Mouse (Mus musculus) midbrain, embryonic 11.5 days (tissue): ENCODE data around the gene Rgr. TPM values are rescaled to one million over a fixed set of nuclear protein-coding genes. Genes with fewer than 3 reads are reported as not detected.
A peak's percentile ranks its signal among the peaks of the same experiment; 100 is the strongest.

ENCODE experiments used
- ATAC-seq: fragments of 200-750 bp; cut with Nextera tagmentation; 2 replicates; pipeline ENCODE4 v1.8.0; 2017; ENCODE audit warnings: moderate TSS enrichment, moderate library complexity; ENCODE audit not compliant: low FRiP score
- DNase-seq: peaks from one replicate; pipeline ENCODE4 v3.0.0; 2015; ENCODE audit warnings: low spot score; ENCODE audit errors: missing footprints
- H3K27ac ChIP-seq: fragments of 300-500 bp; sonication (generic); 2 replicates; pipeline ENCODE4 v1.5.1; 2014; ENCODE audit warnings: low read depth, low read length
- H3K27me3 ChIP-seq: fragments of 300-500 bp; sonication (generic); 2 replicates; pipeline ENCODE4 v1.6.1; 2014; ENCODE audit warnings: mild to moderate bottlenecking, low read length, moderate library complexity, mixed read lengths; ENCODE audit not compliant: control insufficient read depth, insufficient read depth
- H3K36me3 ChIP-seq: fragments of 300-500 bp; sonication (generic); 2 replicates; pipeline ENCODE4 v1.6.1; 2014; ENCODE audit warnings: mild to moderate bottlenecking, low read length, moderate library complexity, mixed read lengths; ENCODE audit not compliant: control insufficient read depth, insufficient read depth
- H3K4me1 ChIP-seq: fragments of 300-500 bp; sonication (generic); 2 replicates; pipeline ENCODE4 v1.6.1; 2014; ENCODE audit warnings: low read length; ENCODE audit not compliant: control insufficient read depth, insufficient read depth
- H3K4me2 ChIP-seq: fragments of 300-500 bp; sonication (generic); 2 replicates; pipeline ENCODE4 v1.6.1; 2014; ENCODE audit warnings: mild to moderate bottlenecking, moderate library complexity
- H3K4me3 ChIP-seq: fragments of 300-500 bp; sonication (generic); 2 replicates; pipeline ENCODE4 v1.5.1; 2014; ENCODE audit warnings: low read depth, low read length
- H3K9ac ChIP-seq: fragments of 300-500 bp; sonication (generic); 2 replicates; pipeline ENCODE4 v1.6.1; 2014; ENCODE audit warnings: low read length
- H3K9me3 ChIP-seq: fragments of 300-500 bp; sonication (generic); 2 replicates; pipeline ENCODE4 v1.6.1; 2016; ENCODE audit warnings: low read length; ENCODE audit not compliant: control insufficient read depth
- WGBS: fragments of 180-500 bp; shearing (Covaris S2); extraction: QIAGEN DNeasy Blood & Tissue Kit; methylation state at CpG from one replicate; pipeline ENCODE4 v1.1.7; 2014; 5-methylcytosine and 5-hydroxymethylcytosine counted together
- polyA plus RNA-seq: library from polyadenylated mRNA; unstranded; fragments of >200 nt; fragmentation: Nextera tagmentation; extraction: Ambion mirVana; gene quantifications from 2 replicates; pipeline ENCODE4 v1.2.1, GENCODE M21; 2014

The Rgr gene
- polyA plus RNA-seq, result not detected in 2 replicates

- Histone ChIP-seq H3K4me2 (no peak within 1 kb of the TSS), H3K27ac (no peak within 1 kb of the TSS), H3K9ac (no peak within 1 kb of the TSS), H3K4me1 (no peaks in the 10 kb centered on the region), H3K36me3 (no peaks in the 10 kb centered on the region), H3K27me3 (no peaks in the 10 kb centered on the region), H3K4me3 (no peak within 1 kb of the TSS), H3K9me3 (no peaks in the 10 kb centered on the region)
- 33% methylated on average over 1 of the region's 1 CpGs for WGBS
- ATAC-seq, result 0 out of 2 replicates have a peak, but pooled peaks have one; percentile 38
- DNase-seq, result no peak
Observed at GRCm38 (mm10) chr14:37048914-37049410, at the start of gene Rgr. Gene Rgr (minus strand): TSS chr14:37048964.

- ATAC-seq (peak; percentile 86), DNase-seq (peak; percentile 90)
- Histone ChIP-seq H3K4me2 (peak within 1 kb of the TSS; percentile 53), H3K9ac (peak within 1 kb of the TSS; percentile 24; the same call in 1 of the 2 replicates), H3K4me3 (peak within 1 kb of the TSS; percentile 21), H3K9me3 (no peaks in the 10 kb centered on the region), H3K27me3 (peaks cover 5% of the 10 kb centered on the region), H3K4me1 (no peaks in the 10 kb centered on the region; the same call in 1 of the 2 replicates), H3K36me3 (no peaks in the 10 kb centered on the region), H3K27ac (no peak within 1 kb of the TSS)
- 1% methylated on average over 27 of the region's 30 CpGs for WGBS
Observed at GRCm38 (mm10) chr14:37097956-37098530, 49.3 kb upstream of the Rgr start, which contains the start of gene Cdhr1. Gene Cdhr1 (minus strand): TSS chr14:37098347.

GRCm38 (mm10) chr14:37095556-37095955 lies 46.8 kb upstream of the Rgr start:
- 81% methylated on average over 4 of the region's 4 CpGs for WGBS
- Histone ChIP-seq H3K9me3 (no peaks in the 10 kb centered on the region), H3K4me2 (no peak overlapping the region), H3K36me3 (no peaks in the 10 kb centered on the region), H3K27me3 (peaks cover 5% of the 10 kb centered on the region), H3K27ac (no peak overlapping the region), H3K4me3 (no peak overlapping the region), H3K4me1 (no peaks in the 10 kb centered on the region; the same call in 1 of the 2 replicates), H3K9ac (no peak overlapping the region)
- ATAC-seq (no peak), DNase-seq (no peak)

GRCm38 (mm10) chr14:37094436-37094835 lies 45.7 kb upstream of the Rgr start:
- Histone ChIP-seq H3K27me3 (peaks cover 5% of the 10 kb centered on the region), H3K4me3 (no peak overlapping the region), H3K9ac (no peak overlapping the region), H3K36me3 (no peaks in the 10 kb centered on the region), H3K27ac (no peak overlapping the region), H3K9me3 (no peaks in the 10 kb centered on the region), H3K4me2 (no peak overlapping the region), H3K4me1 (no peaks in the 10 kb centered on the region; the same call in 1 of the 2 replicates)
- no peak for DNase-seq
- WGBS, result 78% methylated on average over 6 of the region's 6 CpGs
- ATAC-seq, result no peak

GRCm38 (mm10) chr14:37083755-37084154 lies 35.0 kb upstream of the Rgr start:
- Histone ChIP-seq H3K27me3 (no peaks in the 10 kb centered on the region), H3K4me3 (no peak overlapping the region), H3K27ac (no peak overlapping the region), H3K36me3 (no peaks in the 10 kb centered on the region), H3K9me3 (no peaks in the 10 kb centered on the region), H3K4me2 (no peak overlapping the region), H3K9ac (no peak overlapping the region), H3K4me1 (no peaks in the 10 kb centered on the region)
- ATAC-seq (no peak), DNase-seq (no peak)
- WGBS, result 30% methylated on average over 4 of the region's 4 CpGs

GRCm38 (mm10) chr14:37080724-37081123 lies 32.0 kb upstream of the Rgr start:
- WGBS, result 86% methylated on average over 1 of the region's 1 CpGs
- no peak for ATAC-seq
- no peak overlapping the region for H3K4me3 ChIP-seq

GRCm38 (mm10) chr14:37068516-37068915 lies 19.8 kb upstream of the Rgr start:
- no peak for ATAC-seq
- peak; percentile 84 for DNase-seq
- Histone ChIP-seq H3K4me2 (no peak overlapping the region), H3K9ac (no peak overlapping the region), H3K27ac (no peak overlapping the region), H3K36me3 (no peaks in the 10 kb centered on the region), H3K4me3 (no peak overlapping the region), H3K27me3 (no peaks in the 10 kb centered on the region), H3K9me3 (no peaks in the 10 kb centered on the region), H3K4me1 (no peaks in the 10 kb centered on the region)
- WGBS, result 16% methylated on average over 9 of the region's 9 CpGs

More at GRCm38 (mm10) chr14:37080724-37081123, 32.0 kb upstream of the Rgr start:
- Histone ChIP-seq H3K9ac (no peak overlapping the region), H3K36me3 (no peaks in the 10 kb centered on the region), H3K4me1 (no peaks in the 10 kb centered on the region), H3K9me3 (no peaks in the 10 kb centered on the region), H3K4me2 (no peak overlapping the region), H3K27me3 (no peaks in the 10 kb centered on the region), H3K27ac (no peak overlapping the region)
- DNase-seq, result no peak

GRCm38 (mm10) chr14:37067629-37068028 lies 18.9 kb upstream of the Rgr start, which contains the start of gene Lrit2:
Gene Lrit2 (plus strand): TSS chr14:37067929.
- DNase-seq, result no peak
- WGBS, result 76% methylated on average over 5 of the region's 5 CpGs
- no peak within 1 kb of the TSS for H3K4me3 ChIP-seq
- H3K4me2 ChIP-seq, result no peak within 1 kb of the TSS
- no peak within 1 kb of the TSS for H3K27ac ChIP-seq
- H3K9me3 ChIP-seq, result no peaks in the 10 kb centered on the region
- H3K27me3 ChIP-seq, result no peaks in the 10 kb centered on the region
- no peak for ATAC-seq
- no peak within 1 kb of the TSS for H3K9ac ChIP-seq
- H3K4me1 ChIP-seq, result no peaks in the 10 kb centered on the region
- H3K36me3 ChIP-seq, result no peaks in the 10 kb centered on the region

- WGBS, result 56% methylated on average over 2 of the region's 2 CpGs
- H3K4me1 ChIP-seq, result no peaks in the 10 kb centered on the region
- DNase-seq (no peak), ATAC-seq (no peak)
- H3K4me3 ChIP-seq, result no peak overlapping the region
- H3K27me3 ChIP-seq, result no peaks in the 10 kb centered on the region
- H3K4me2 ChIP-seq, result no peak overlapping the region
- no peak overlapping the region for H3K9ac ChIP-seq
- no peaks in the 10 kb centered on the region for H3K36me3 ChIP-seq
- no peak overlapping the region for H3K27ac ChIP-seq
- no peaks in the 10 kb centered on the region for H3K9me3 ChIP-seq
Observed at GRCm38 (mm10) chr14:37066636-37067035, 17.9 kb upstream of the Rgr start.
